Mouse (Mus musculus) ovary, adult 18-20 months (tissue): Measurements from ENCODE around the gene Sema3a.
"Not testable (repeated sequence)": the region's sequence is repeated elsewhere in the genome, so short reads cannot be mapped to it uniquely, and the experiment has no call there.

Experiments used
- DNase-seq: peaks from one replicate; pipeline ENCODE4 v3.0.0; 2022; ENCODE audit warnings: low spot score, mixed read lengths

Gene Sema3a

GRCm38 (mm10) chr5:13549080-13549479, 423.9 kb downstream of the Sema3a start:
- no peak for DNase-seq

GRCm38 (mm10) chr5:13550953-13551352, 425.7 kb downstream of the Sema3a start:
- no peak for DNase-seq

- DNase-seq = no peak
Measured at GRCm38 (mm10) chr5:13557257-13557656, 432.0 kb downstream of the Sema3a start.

- DNase-seq = no peak
Measured at GRCm38 (mm10) chr5:13573867-13574266, 448.7 kb downstream of the Sema3a start.

GRCm38 (mm10) chr5:13579123-13579522, 453.9 kb downstream of the Sema3a start:
- no peak for DNase-seq

- DNase-seq = no peak
Measured at GRCm38 (mm10) chr5:13585559-13586207, 460.5 kb downstream of the Sema3a start.

- no peak for DNase-seq
Measured at GRCm38 (mm10) chr5:13594422-13594821, 469.2 kb downstream of the Sema3a start.

GRCm38 (mm10) chr5:13611631-13612030, 486.4 kb downstream of the Sema3a start:
- DNase-seq = no peak

GRCm38 (mm10) chr5:13612088-13612487, 486.9 kb downstream of the Sema3a start:
- no peak for DNase-seq

GRCm38 (mm10) chr5:13614575-13614974, 489.4 kb downstream of the Sema3a start:
- DNase-seq = not testable (repeated sequence)

- DNase-seq = no peak
Measured at GRCm38 (mm10) chr5:13615907-13616306, 490.7 kb downstream of the Sema3a start.

- DNase-seq = no peak
Measured at GRCm38 (mm10) chr5:13622578-13622977, 497.4 kb downstream of the Sema3a start.

GRCm38 (mm10) chr5:13624754-13625153, 499.5 kb downstream of the Sema3a start:
- peak; percentile 12 for DNase-seq

GRCm38 (mm10) chr5:13626093-13626492, 500.9 kb downstream of the Sema3a start:
- DNase-seq = no peak

- DNase-seq = peak; percentile 41
Measured at GRCm38 (mm10) chr5:13628606-13629311, 503.5 kb downstream of the Sema3a start.

- no peak for DNase-seq
Measured at GRCm38 (mm10) chr5:13629916-13630315, 504.7 kb downstream of the Sema3a start.

- DNase-seq = no peak
Measured at GRCm38 (mm10) chr5:13630692-13631091, 505.5 kb downstream of the Sema3a start.

- DNase-seq = no peak
Measured at GRCm38 (mm10) chr5:13636237-13636636, 511.0 kb downstream of the Sema3a start.
